Mouse (Mus musculus): ENCODE results near the gene Tmem52. TPM values are rescaled to one million over a fixed set of nuclear protein-coding genes. Genes with fewer than 3 reads are reported as not detected.

The Tmem52 gene
- polyA plus RNA-seq, 1 experiment from 2014 or later: not detected

GRCm38 (mm10) chr4:155491529-155492130 is 22.7 kb downstream of the Tmem52 start:
- peak overlapping the region; percentile 86 for H3K4me2 ChIP-seq (ENCODE audit: low read depth)
- no peaks in the 10 kb centered on the region for H3K9me3 ChIP-seq (ENCODE audit: control insufficient read depth, low read length)
- 0% methylated on average over 49 of the region's 54 CpGs for WGBS
- H3K4me1 ChIP-seq (ENCODE audit: control insufficient read depth, insufficient read depth, low read length): peaks cover 14% of the 10 kb centered on the region
- DNase-seq (ENCODE audit: low spot score) (peak; percentile 70), ATAC-seq (ENCODE audit: insufficient read depth, low FRiP score, low TSS enrichment) (peak; percentile 76)
- H3K27me3 ChIP-seq (ENCODE audit: control insufficient read depth, insufficient read depth, low read length): no peaks in the 10 kb centered on the region
- peak overlapping the region; percentile 98 for H3K9ac ChIP-seq (ENCODE audit: low read length)
- H3K36me3 ChIP-seq (ENCODE audit: control insufficient read depth, insufficient read depth, low read length): no peaks in the 10 kb centered on the region
- peak overlapping the region; percentile 100 for H3K4me3 ChIP-seq (ENCODE audit: low read depth, low read length)
- H3K27ac ChIP-seq (ENCODE audit: low read depth, low read length): peak overlapping the region; percentile 90

GRCm38 (mm10) chr4:155492131-155492633 is 23.3 kb downstream of the Tmem52 start:
- ATAC-seq (ENCODE audit: insufficient read depth, low FRiP score, low TSS enrichment) (no peak; the same call in 1 of the 2 replicates), DNase-seq (ENCODE audit: low spot score) (peak; percentile 71)
- Histone ChIP-seq H3K9ac (ENCODE audit: low read length) (peak overlapping the region; percentile 98), H3K36me3 (ENCODE audit: control insufficient read depth, insufficient read depth, low read length) (no peaks in the 10 kb centered on the region), H3K9me3 (ENCODE audit: control insufficient read depth, low read length) (no peaks in the 10 kb centered on the region), H3K27ac (ENCODE audit: low read depth, low read length) (peak overlapping the region; percentile 90), H3K27me3 (ENCODE audit: control insufficient read depth, insufficient read depth, low read length) (no peaks in the 10 kb centered on the region), H3K4me1 (ENCODE audit: control insufficient read depth, insufficient read depth, low read length) (peaks cover 14% of the 10 kb centered on the region), H3K4me2 (ENCODE audit: low read depth) (peak overlapping the region; percentile 86), H3K4me3 (ENCODE audit: low read depth, low read length) (peak overlapping the region; percentile 100)
- WGBS: under 1% methylated on average over 50 of the region's 51 CpGs

- H3K4me2 ChIP-seq (ENCODE audit: low read depth): no peak overlapping the region
- WGBS: 85% methylated on average over 4 of the region's 4 CpGs
- ATAC-seq (ENCODE audit: insufficient read depth, low FRiP score, low TSS enrichment) (no peak), DNase-seq (ENCODE audit: low spot score) (no peak)
- H3K36me3 ChIP-seq (ENCODE audit: control insufficient read depth, insufficient read depth, low read length): no peaks in the 10 kb centered on the region
- no peaks in the 10 kb centered on the region for H3K9me3 ChIP-seq (ENCODE audit: control insufficient read depth, low read length)
- H3K27ac ChIP-seq (ENCODE audit: low read depth, low read length): no peak overlapping the region
- no peak overlapping the region for H3K4me3 ChIP-seq (ENCODE audit: low read depth, low read length)
- H3K4me1 ChIP-seq (ENCODE audit: control insufficient read depth, insufficient read depth, low read length): peaks cover 14% of the 10 kb centered on the region
- no peak overlapping the region for H3K9ac ChIP-seq (ENCODE audit: low read length)
- no peaks in the 10 kb centered on the region for H3K27me3 ChIP-seq (ENCODE audit: control insufficient read depth, insufficient read depth, low read length)
Observed at GRCm38 (mm10) chr4:155494891-155495290, 26.0 kb downstream of the Tmem52 start.

GRCm38 (mm10) chr4:155497963-155498362 is 29.0 kb downstream of the Tmem52 start:
- no peak overlapping the region for H3K9ac ChIP-seq (ENCODE audit: low read length)
- H3K27ac ChIP-seq (ENCODE audit: low read depth, low read length): no peak overlapping the region
- no peak for ATAC-seq (ENCODE audit: insufficient read depth, low FRiP score, low TSS enrichment)
- 81% methylated on average over 3 of the region's 3 CpGs for WGBS
- no peak overlapping the region for H3K4me2 ChIP-seq (ENCODE audit: low read depth)
- H3K4me3 ChIP-seq (ENCODE audit: low read depth, low read length): no peak overlapping the region
- H3K4me1 ChIP-seq (ENCODE audit: control insufficient read depth, insufficient read depth, low read length): peaks cover 10% of the 10 kb centered on the region
- H3K36me3 ChIP-seq (ENCODE audit: control insufficient read depth, insufficient read depth, low read length): no peaks in the 10 kb centered on the region
- no peaks in the 10 kb centered on the region for H3K27me3 ChIP-seq (ENCODE audit: control insufficient read depth, insufficient read depth, low read length)
- DNase-seq (ENCODE audit: low spot score): no peak
- no peaks in the 10 kb centered on the region for H3K9me3 ChIP-seq (ENCODE audit: control insufficient read depth, low read length)

GRCm38 (mm10) chr4:155501126-155501525 is 32.2 kb downstream of the Tmem52 start:
- no peak for DNase-seq (ENCODE audit: low spot score)
- no peak for ATAC-seq (ENCODE audit: insufficient read depth, low FRiP score, low TSS enrichment)
- Histone ChIP-seq H3K4me2 (ENCODE audit: low read depth) (no peak overlapping the region), H3K9me3 (ENCODE audit: control insufficient read depth, low read length) (no peaks in the 10 kb centered on the region), H3K27me3 (ENCODE audit: control insufficient read depth, insufficient read depth, low read length) (no peaks in the 10 kb centered on the region), H3K36me3 (ENCODE audit: control insufficient read depth, insufficient read depth, low read length) (no peaks in the 10 kb centered on the region), H3K27ac (ENCODE audit: low read depth, low read length) (no peak overlapping the region), H3K4me1 (ENCODE audit: control insufficient read depth, insufficient read depth, low read length) (no peaks in the 10 kb centered on the region), H3K9ac (ENCODE audit: low read length) (no peak overlapping the region), H3K4me3 (ENCODE audit: low read depth, low read length) (no peak overlapping the region)
- 79% methylated on average over 2 of the region's 2 CpGs for WGBS

- Histone ChIP-seq H3K4me1 (ENCODE audit: control insufficient read depth, insufficient read depth, low read length) (no peaks in the 10 kb centered on the region), H3K4me3 (ENCODE audit: low read depth, low read length) (no peak overlapping the region), H3K27ac (ENCODE audit: low read depth, low read length) (no peak overlapping the region), H3K4me2 (ENCODE audit: low read depth) (no peak overlapping the region), H3K9me3 (ENCODE audit: control insufficient read depth, low read length) (no peaks in the 10 kb centered on the region), H3K27me3 (ENCODE audit: control insufficient read depth, insufficient read depth, low read length) (no peaks in the 10 kb centered on the region), H3K9ac (ENCODE audit: low read length) (no peak overlapping the region), H3K36me3 (ENCODE audit: control insufficient read depth, insufficient read depth, low read length) (no peaks in the 10 kb centered on the region)
- WGBS: 73% methylated on average over 8 of the region's 8 CpGs
- DNase-seq (ENCODE audit: low spot score) (no peak), ATAC-seq (ENCODE audit: insufficient read depth, low FRiP score, low TSS enrichment) (no peak)
Observed at GRCm38 (mm10) chr4:155505067-155505466, 36.2 kb downstream of the Tmem52 start.

GRCm38 (mm10) chr4:155505671-155506295 is 36.9 kb downstream of the Tmem52 start:
- no peak overlapping the region for H3K9ac ChIP-seq (ENCODE audit: low read length)
- H3K9me3 ChIP-seq (ENCODE audit: control insufficient read depth, low read length): no peaks in the 10 kb centered on the region
- no peak overlapping the region for H3K4me3 ChIP-seq (ENCODE audit: low read depth, low read length)
- H3K4me1 ChIP-seq (ENCODE audit: control insufficient read depth, insufficient read depth, low read length): no peaks in the 10 kb centered on the region
- H3K4me2 ChIP-seq (ENCODE audit: low read depth): no peak overlapping the region
- WGBS: 88% methylated on average over 5 of the region's 5 CpGs
- H3K27ac ChIP-seq (ENCODE audit: low read depth, low read length): no peak overlapping the region
- H3K27me3 ChIP-seq (ENCODE audit: control insufficient read depth, insufficient read depth, low read length): no peaks in the 10 kb centered on the region
- DNase-seq (ENCODE audit: low spot score) (no peak), ATAC-seq (ENCODE audit: insufficient read depth, low FRiP score, low TSS enrichment) (no peak)
- no peaks in the 10 kb centered on the region for H3K36me3 ChIP-seq (ENCODE audit: control insufficient read depth, insufficient read depth, low read length)

- 95% methylated on average over 4 of the region's 4 CpGs for WGBS
- H3K4me1 ChIP-seq (ENCODE audit: control insufficient read depth, insufficient read depth, low read length): no peaks in the 10 kb centered on the region
- H3K9ac ChIP-seq (ENCODE audit: low read length): no peak overlapping the region
- H3K4me2 ChIP-seq (ENCODE audit: low read depth): no peak overlapping the region
- no peaks in the 10 kb centered on the region for H3K27me3 ChIP-seq (ENCODE audit: control insufficient read depth, insufficient read depth, low read length)
- H3K9me3 ChIP-seq (ENCODE audit: control insufficient read depth, low read length): no peaks in the 10 kb centered on the region
- no peak for DNase-seq (ENCODE audit: low spot score)
- no peak overlapping the region for H3K27ac ChIP-seq (ENCODE audit: low read depth, low read length)
- no peak for ATAC-seq (ENCODE audit: insufficient read depth, low FRiP score, low TSS enrichment)
- no peaks in the 10 kb centered on the region for H3K36me3 ChIP-seq (ENCODE audit: control insufficient read depth, insufficient read depth, low read length)
- no peak overlapping the region for H3K4me3 ChIP-seq (ENCODE audit: low read depth, low read length)
Observed at GRCm38 (mm10) chr4:155508614-155509013, 39.7 kb downstream of the Tmem52 start.

GRCm38 (mm10) chr4:155510981-155511380 is 42.1 kb downstream of the Tmem52 start:
- Histone ChIP-seq H3K27ac (ENCODE audit: low read depth, low read length) (no peak overlapping the region), H3K27me3 (ENCODE audit: control insufficient read depth, insufficient read depth, low read length) (no peaks in the 10 kb centered on the region), H3K4me3 (ENCODE audit: low read depth, low read length) (no peak overlapping the region), H3K36me3 (ENCODE audit: control insufficient read depth, insufficient read depth, low read length) (no peaks in the 10 kb centered on the region), H3K4me2 (ENCODE audit: low read depth) (no peak overlapping the region), H3K9me3 (ENCODE audit: control insufficient read depth, low read length) (no peaks in the 10 kb centered on the region), H3K4me1 (ENCODE audit: control insufficient read depth, insufficient read depth, low read length) (no peaks in the 10 kb centered on the region), H3K9ac (ENCODE audit: low read length) (no peak overlapping the region)
- DNase-seq (ENCODE audit: low spot score) (no peak), ATAC-seq (ENCODE audit: insufficient read depth, low FRiP score, low TSS enrichment) (no peak)
- 75% methylated on average over 1 of the region's 1 CpGs for WGBS

All from neural tube, embryonic 11.5 days (tissue).